27 mouse cellular contexts compared by ENCODE assay signal in genomic region chr16:29614762-29615161, GRCm38 (mm10).
"Had no signal": no experiment of that assay in that cellular context is flagged by ENCODE, and none has a peak within 500 bp of the region (broad histone marks: within the 10 kb centered on the region; RNA-seq: fewer than 3 reads in every experiment).

No protein-coding gene starts in this region.

- H3K27me3 ChIP-seq: heart, embryonic 13.5 days; heart, embryonic 15.5 days; hindbrain, embryonic 12.5 days; limb, embryonic 12.5 days; liver, embryonic 13.5 days; liver, embryonic 15.5 days had no signal

- ATAC-seq: hindbrain, embryonic 16.5 days; inflammation-experienced regulatory T-cells, adult 6 months; intestine, postnatal 0 days had no signal

- H3K27ac ChIP-seq: gastrocnemius, adult 2 months; heart, adult 2 months; heart, embryonic 13.5 days; heart, embryonic 15.5 days; hindbrain, embryonic 10.5 days; hindbrain, embryonic 12.5 days; hindbrain, embryonic 14.5 days; kidney, postnatal 0 days; layer of hippocampus, adult 2 months; left cerebral cortex, adult 2 months; limb, embryonic 10.5 days; limb, embryonic 12.5 days; liver, embryonic 13.5 days; liver, embryonic 15.5 days had no signal

- H3K9ac ChIP-seq: heart, embryonic 13.5 days; heart, embryonic 15.5 days; hindbrain, embryonic 12.5 days; hindbrain, embryonic 14.5 days; limb, embryonic 12.5 days; liver, embryonic 13.5 days; liver, embryonic 15.5 days had no signal

- H3K4me1 ChIP-seq: heart, embryonic 13.5 days; heart, embryonic 15.5 days; hindbrain, embryonic 10.5 days; hindbrain, embryonic 12.5 days; limb, embryonic 10.5 days; limb, embryonic 12.5 days; liver, embryonic 13.5 days; liver, embryonic 15.5 days had no signal

- DNase-seq: gastrocnemius, adult 2 months; gastrocnemius, postnatal 10 days; gastrocnemius, postnatal 25 days; heart, adult 2 months; heart, postnatal 14 days; heart, postnatal 4 days; kidney, adult 18-20 months; kidney, postnatal 14 days; kidney, postnatal 36 days; liver; liver, embryonic 13.5 days had no signal

- H3K9me3 ChIP-seq: heart, embryonic 13.5 days; heart, embryonic 15.5 days; hindbrain, embryonic 10.5 days; hindbrain, embryonic 12.5 days; limb, embryonic 10.5 days; limb, embryonic 12.5 days; liver, embryonic 13.5 days; liver, embryonic 15.5 days had no signal

- H3K4me3 ChIP-seq: gastrocnemius, adult 2 months; heart, adult 2 months; heart, embryonic 13.5 days; heart, embryonic 15.5 days; hindbrain, embryonic 10.5 days; hindbrain, embryonic 12.5 days; layer of hippocampus, adult 2 months; left cerebral cortex, adult 2 months; limb, embryonic 10.5 days; limb, embryonic 12.5 days; liver, embryonic 13.5 days; liver, embryonic 15.5 days had no signal

- H3K4me2 ChIP-seq: heart, embryonic 11.5 days; heart, embryonic 13.5 days; heart, embryonic 15.5 days; hindbrain, embryonic 12.5 days; hindbrain, embryonic 14.5 days; limb, embryonic 12.5 days; liver, embryonic 11.5 days; liver, embryonic 13.5 days; liver, embryonic 15.5 days had no signal
